Comparison of ENCODE assay signal across 12 mouse cellular contexts in the genomic region with DNA sequence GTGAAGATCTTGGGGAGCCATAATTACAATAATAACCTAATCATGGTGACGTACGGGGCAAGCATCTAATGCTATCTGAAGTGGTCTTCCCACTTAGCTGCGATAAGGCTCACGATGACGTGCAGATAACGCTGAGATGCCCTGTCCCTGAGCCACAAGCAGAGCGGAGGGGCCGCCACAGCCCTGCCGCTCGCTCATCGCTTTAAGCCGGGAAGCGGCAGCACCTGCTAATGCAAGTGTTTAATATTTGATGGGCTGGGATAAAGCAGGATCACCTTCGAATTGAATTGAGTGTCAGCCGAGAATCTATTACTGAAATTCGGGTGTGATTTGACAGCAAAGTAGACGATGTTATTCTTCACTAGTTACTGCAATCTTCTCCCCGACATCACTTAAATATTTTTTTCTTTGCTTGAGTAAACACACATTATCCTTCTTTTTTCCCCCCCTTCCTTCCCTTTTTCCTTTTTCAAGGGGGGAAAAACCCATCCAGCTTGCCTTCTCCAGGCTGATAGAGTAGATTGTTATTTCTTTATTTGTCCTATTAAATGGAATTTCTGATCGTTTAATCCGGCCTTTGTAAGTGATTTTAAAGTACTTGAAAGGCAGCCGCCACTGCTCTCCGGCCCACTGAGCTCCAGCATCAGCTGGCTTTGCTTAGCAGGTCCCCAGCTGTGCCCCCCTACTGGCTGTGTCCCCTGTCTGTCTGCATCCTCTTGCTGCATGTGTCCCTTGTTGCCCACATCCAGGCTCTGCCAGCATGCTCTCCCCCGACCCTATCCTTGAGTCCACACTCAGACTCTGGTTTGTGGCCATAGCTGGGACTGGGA. TPM values are rescaled to one million over a fixed set of nuclear protein-coding genes. Genes with fewer than 3 reads are reported as not detected.
DNase-seq lines count a peak whose midpoint lies in the region; ATAC-seq and TF ChIP-seq lines count a peak whose summit lies in the region.
"Had no signal": no experiment of that assay in that cellular context is flagged by ENCODE, and none has a peak within 500 bp of the region (broad histone marks: within the 10 kb centered on the region; RNA-seq: fewer than 3 reads in every experiment).

No protein-coding gene starts in this region.

- H3K4me2 ChIP-seq in neural tube, embryonic 11.5 days (ENCODE audit: low read depth): no peak overlapping the region
- no peak overlapping the region for H3K4me2 ChIP-seq in hindbrain, embryonic 12.5 days (replicated peaks)
- H3K4me2 ChIP-seq in midbrain, embryonic 12.5 days (replicated peaks): peak overlapping the region; percentile 27
- H3K4me2 ChIP-seq in intestine, embryonic 16.5 days (ENCODE audit: low read depth, low read length): no peak overlapping the region
- H3K4me2 ChIP-seq: embryonic facial prominence, embryonic 13.5 days; stomach, embryonic 15.5 days had no signal

- H3K36me3 ChIP-seq in neural tube, embryonic 11.5 days (ENCODE audit: control insufficient read depth, insufficient read depth, low read length): no peaks in the 10 kb centered on the region
- H3K36me3 ChIP-seq in hindbrain, embryonic 12.5 days: no peaks in the 10 kb centered on the region
- H3K36me3 ChIP-seq in midbrain, embryonic 12.5 days: no peaks in the 10 kb centered on the region
- H3K36me3 ChIP-seq in intestine, embryonic 16.5 days (ENCODE audit: control insufficient read depth, insufficient read depth, low read length): peaks cover 2% of the 10 kb centered on the region; the same call in 1 of the 2 replicates
- H3K36me3 ChIP-seq: stomach, embryonic 15.5 days had no signal

- peak overlapping the region; percentile 27; the same call in 1 of the 2 replicates for H3K27ac ChIP-seq in neural tube, embryonic 11.5 days (ENCODE audit: low read depth, low read length)
- H3K27ac ChIP-seq in hindbrain, embryonic 12.5 days: peak overlapping the region; percentile 93
- peak overlapping the region; percentile 93 for H3K27ac ChIP-seq in midbrain, embryonic 12.5 days (replicated peaks)
- H3K27ac ChIP-seq in intestine, embryonic 16.5 days (ENCODE audit: low read length): no peak overlapping the region
- H3K27ac ChIP-seq: embryonic facial prominence, embryonic 13.5 days; stomach, embryonic 15.5 days had no signal

- H3K4me1 ChIP-seq in neural tube, embryonic 11.5 days (ENCODE audit: control insufficient read depth, insufficient read depth, low read length): peaks cover 18% of the 10 kb centered on the region
- H3K4me1 ChIP-seq in hindbrain, embryonic 12.5 days: peaks cover 66% of the 10 kb centered on the region
- H3K4me1 ChIP-seq in midbrain, embryonic 12.5 days: peaks cover 72% of the 10 kb centered on the region
- no peaks in the 10 kb centered on the region for H3K4me1 ChIP-seq in lung, adult 2 months (ENCODE audit: control insufficient read depth, insufficient read depth, low read length)
- peaks cover 22% of the 10 kb centered on the region for H3K4me1 ChIP-seq in intestine, embryonic 16.5 days (ENCODE audit: control insufficient read depth, insufficient read depth, low read length)
- H3K4me1 ChIP-seq: stomach, embryonic 15.5 days had no signal

- ATAC-seq in neural tube, embryonic 11.5 days (ENCODE audit: insufficient read depth, low FRiP score, low TSS enrichment): no peak
- no peak for ATAC-seq in hindbrain, embryonic 12.5 days (ENCODE audit: low FRiP score)
- no peak; the same call in 1 of the 2 replicates for ATAC-seq in midbrain, embryonic 12.5 days (ENCODE audit: low FRiP score, low read depth)
- ATAC-seq in intestine, embryonic 16.5 days: no peak
- ATAC-seq: CD4-positive, CD25-positive, alpha-beta regulatory T cell, adult 4 months had no signal

- no peaks in the 10 kb centered on the region for H3K9me3 ChIP-seq in neural tube, embryonic 11.5 days (ENCODE audit: control insufficient read depth, low read length)
- H3K9me3 ChIP-seq in hindbrain, embryonic 12.5 days (replicated peaks): no peaks in the 10 kb centered on the region
- no peaks in the 10 kb centered on the region for H3K9me3 ChIP-seq in midbrain, embryonic 12.5 days
- H3K9me3 ChIP-seq in intestine, embryonic 16.5 days (ENCODE audit: control insufficient read depth, low read length): no peaks in the 10 kb centered on the region
- H3K9me3 ChIP-seq: embryonic facial prominence, embryonic 13.5 days; stomach, embryonic 15.5 days had no signal

- no peak for DNase-seq in neural tube, embryonic 11.5 days (ENCODE audit: low spot score)
- no peak for DNase-seq in neural tube, embryonic 10.5 days (ENCODE audit: extremely low spot score, low spot score)
- no peak for DNase-seq in lung, adult 2 months
- no peak for DNase-seq in yolk sac, embryonic 10.5 days (ENCODE audit: low spot score)
- DNase-seq: heart, adult 18-20 months; thymus, postnatal 4 days had no signal

- no peaks in the 10 kb centered on the region for H3K27me3 ChIP-seq in neural tube, embryonic 11.5 days (ENCODE audit: control insufficient read depth, insufficient read depth, low read length)
- no peaks in the 10 kb centered on the region for H3K27me3 ChIP-seq in hindbrain, embryonic 12.5 days
- peaks cover 20% of the 10 kb centered on the region for H3K27me3 ChIP-seq in midbrain, embryonic 12.5 days
- no peaks in the 10 kb centered on the region for H3K27me3 ChIP-seq in intestine, embryonic 16.5 days (replicated peaks; ENCODE audit: control insufficient read depth, insufficient read depth, low read length)
- H3K27me3 ChIP-seq: embryonic facial prominence, embryonic 13.5 days; stomach, embryonic 15.5 days had no signal

- 70% methylated on average over 23 of the region's 23 CpGs for WGBS in neural tube, embryonic 11.5 days
- 47% methylated on average over 23 of the region's 23 CpGs for WGBS in hindbrain, embryonic 12.5 days
- WGBS in midbrain, embryonic 12.5 days: 19% methylated on average over 23 of the region's 23 CpGs
- WGBS in lung, adult 2 months: 78% methylated on average over 23 of the region's 23 CpGs
- WGBS in intestine, embryonic 16.5 days: 72% methylated on average over 23 of the region's 23 CpGs

- H3K4me3 ChIP-seq in neural tube, embryonic 11.5 days (ENCODE audit: low read depth, low read length): no peak overlapping the region
- H3K4me3 ChIP-seq in hindbrain, embryonic 12.5 days: no peak overlapping the region
- H3K4me3 ChIP-seq in midbrain, embryonic 12.5 days: no peak overlapping the region
- no peak overlapping the region for H3K4me3 ChIP-seq in lung, adult 2 months (replicated peaks; ENCODE audit: extremely low read depth, low read depth, low read length)
- no peak overlapping the region for H3K4me3 ChIP-seq in intestine, embryonic 16.5 days (ENCODE audit: low read length)
- H3K4me3 ChIP-seq: embryonic facial prominence, embryonic 13.5 days; stomach, embryonic 15.5 days had no signal

- TF ChIP-seq POLR2A in lung, adult 2 months (IDR thresholded peaks at IDR 0.05; ENCODE audit: borderline replicate concordance, extremely low read depth, low read depth, low read length): no peak

- TF ChIP-seq CTCF in lung, adult 2 months (IDR thresholded peaks at IDR 0.05; ENCODE audit: insufficient read depth, low read length): no peak

- no peak overlapping the region for H3K9ac ChIP-seq in neural tube, embryonic 11.5 days (ENCODE audit: low read length)
- H3K9ac ChIP-seq in hindbrain, embryonic 12.5 days: peak overlapping the region; percentile 20; the same call in 1 of the 2 replicates
- H3K9ac ChIP-seq in midbrain, embryonic 12.5 days (replicated peaks): peak overlapping the region; percentile 12; the same call in 1 of the 2 replicates
- H3K9ac ChIP-seq in intestine, embryonic 16.5 days (ENCODE audit: low read depth, low read length): no peak overlapping the region
- H3K9ac ChIP-seq: embryonic facial prominence, embryonic 13.5 days; stomach, embryonic 15.5 days had no signal

RNA-seq across cellular contexts. Expression of a gene that starts 34.9 kb away (rescaled TPM):
- polyA plus RNA-seq in neural tube, embryonic 11.5 days (2014; fragmentation: Nextera tagmentation; extraction: Ambion mirVana): 80.3 and 85.3 TPM in 2 replicates
- 70.3 and 72.1 TPM in 2 replicates for polyA plus RNA-seq in hindbrain, embryonic 12.5 days (2016; fragmentation: Nextera tagmentation; extraction: Ambion mirVana)
- polyA plus RNA-seq in midbrain, embryonic 12.5 days (2016; fragmentation: Nextera tagmentation; extraction: Ambion mirVana): 67.5 and 72.1 TPM in 2 replicates
- polyA plus RNA-seq in lung, adult 2 months (2012; rRNA removed): 18.8 and 23.5 TPM in 2 replicates
- 40.7 and 45.0 TPM in 2 replicates for polyA plus RNA-seq in intestine, embryonic 16.5 days (2015; fragmentation: Nextera tagmentation; extraction: Ambion mirVana)

Comparison
In these comparisons a context has a peak if more than half of its experiments do, and no peak if none do; other contexts are left out.
1. H3K9ac ChIP-seq: peak in hindbrain, embryonic 12.5 days (single experiment) and midbrain, embryonic 12.5 days (single experiment); none in neural tube, embryonic 11.5 days (single experiment) and intestine, embryonic 16.5 days (single experiment).